Comparison of ENCODE assay signal across 9 mouse cellular contexts in the genomic region with DNA sequence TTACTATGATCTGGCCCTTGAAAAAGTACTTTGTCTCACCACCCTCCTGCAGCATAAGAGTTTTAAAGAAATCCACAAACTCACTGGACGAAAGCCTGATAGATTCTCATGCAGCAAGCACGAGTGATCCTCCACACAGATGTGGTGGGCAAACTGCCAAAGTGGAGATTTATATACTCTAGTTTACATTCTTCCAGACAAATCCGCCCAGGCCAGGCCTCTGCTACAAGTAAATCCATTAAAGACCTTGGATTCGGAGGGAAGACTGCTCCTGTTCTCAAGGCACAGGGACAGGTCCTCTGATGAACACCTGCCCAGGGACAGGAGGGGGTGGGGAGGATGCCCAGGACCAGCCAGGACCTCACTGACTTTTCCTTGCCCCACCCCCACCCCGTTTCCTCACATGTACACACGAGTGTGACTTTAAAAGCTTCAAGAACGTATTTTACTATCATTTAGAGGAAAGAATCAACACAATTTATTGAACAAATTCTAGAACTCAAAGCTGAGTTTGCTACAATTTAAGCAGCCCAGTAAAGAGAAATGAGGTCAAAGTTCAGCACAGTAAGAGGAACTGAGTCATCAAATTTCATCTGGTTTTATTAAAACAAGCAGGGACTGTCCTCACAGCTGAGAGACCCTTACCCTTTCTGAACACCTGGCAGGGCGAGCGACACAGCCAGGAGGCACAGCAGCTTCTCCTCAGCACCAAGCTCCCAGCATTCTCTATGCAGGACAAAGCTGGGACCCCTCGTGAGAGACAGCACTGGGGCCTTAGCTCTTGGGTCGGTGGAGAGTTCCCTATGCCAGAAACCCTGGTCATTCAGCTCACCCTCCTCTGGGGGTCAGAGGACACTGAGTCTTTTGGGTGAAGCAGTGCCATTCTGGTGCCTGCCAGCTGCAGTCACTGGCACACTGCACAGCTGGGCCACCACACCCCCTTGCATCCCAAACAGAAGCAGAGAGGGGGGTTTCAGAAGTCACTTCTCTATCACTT. TPM values are rescaled to one million over a fixed set of nuclear protein-coding genes. Genes with fewer than 3 reads are reported as not detected.
DNase-seq lines count a peak whose midpoint lies in the region; ATAC-seq lines count a peak whose summit lies in the region.
"Had no signal": no experiment of that assay in that cellular context is flagged by ENCODE, and none has a peak within 500 bp of the region (broad histone marks: within the 10 kb centered on the region; RNA-seq: fewer than 3 reads in every experiment).

No protein-coding gene starts in this region.

- intact Hi-C loops in left cerebral cortex, postnatal 14 days (cut with DNase I), result no loop called here

- H3K9ac ChIP-seq in heart, embryonic 13.5 days, result peak overlapping the region; percentile 82
- H3K9ac ChIP-seq in hindbrain, embryonic 15.5 days, result peak overlapping the region; percentile 82

- H3K9me3 ChIP-seq in heart, embryonic 13.5 days, result no peaks in the 10 kb centered on the region
- no peaks in the 10 kb centered on the region for H3K9me3 ChIP-seq in hindbrain, embryonic 15.5 days
- no peaks in the 10 kb centered on the region for H3K9me3 ChIP-seq in megakaryocyte, embryonic 14.5 days
- H3K9me3 ChIP-seq: G1E had no signal

- H3K27ac ChIP-seq in heart, embryonic 13.5 days (replicated peaks), result peak overlapping the region; percentile 93
- peak overlapping the region; percentile 98 for H3K27ac ChIP-seq in hindbrain, embryonic 15.5 days (replicated peaks)

- peaks cover 99% of the 10 kb centered on the region for H3K4me1 ChIP-seq in heart, embryonic 13.5 days
- H3K4me1 ChIP-seq in hindbrain, embryonic 15.5 days (replicated peaks), result peaks cover 76% of the 10 kb centered on the region
- peaks cover 88% of the 10 kb centered on the region for H3K4me1 ChIP-seq in megakaryocyte, embryonic 14.5 days

- ATAC-seq in heart, embryonic 13.5 days (ENCODE audit: extremely low read depth, insufficient number of reproducible peaks, low FRiP score, low TSS enrichment), result no peak
- no peak for ATAC-seq in hindbrain, embryonic 15.5 days (ENCODE audit: low FRiP score, low read depth)

- H3K36me3 ChIP-seq in heart, embryonic 13.5 days, result no peaks in the 10 kb centered on the region
- H3K36me3 ChIP-seq in hindbrain, embryonic 15.5 days, result no peaks in the 10 kb centered on the region
- peaks cover 3% of the 10 kb centered on the region for H3K36me3 ChIP-seq in megakaryocyte, embryonic 14.5 days (replicated peaks; ENCODE audit: low read length)
- H3K36me3 ChIP-seq: G1E had no signal

- WGBS in heart, embryonic 13.5 days, result 43% methylated on average over 11 of the region's 11 CpGs
- 35% methylated on average over 11 of the region's 11 CpGs for WGBS in hindbrain, embryonic 15.5 days

- peak overlapping the region; percentile 83 for H3K4me2 ChIP-seq in heart, embryonic 13.5 days
- peak overlapping the region; percentile 76 for H3K4me2 ChIP-seq in hindbrain, embryonic 15.5 days

- H3K27me3 ChIP-seq in heart, embryonic 13.5 days (replicated peaks), result no peaks in the 10 kb centered on the region
- no peaks in the 10 kb centered on the region for H3K27me3 ChIP-seq in hindbrain, embryonic 15.5 days
- peaks cover 8% of the 10 kb centered on the region for H3K27me3 ChIP-seq in megakaryocyte, embryonic 14.5 days (replicated peaks)

- H3K4me3 ChIP-seq in heart, embryonic 13.5 days, result peak overlapping the region; percentile 57
- H3K4me3 ChIP-seq in hindbrain, embryonic 15.5 days, result peak overlapping the region; percentile 51
- peak overlapping the region; percentile 35 for H3K4me3 ChIP-seq in megakaryocyte, embryonic 14.5 days (replicated peaks)

- no peak for DNase-seq in heart, adult 8-10 months (ENCODE audit: low spot score)
- peak; percentile 66 for DNase-seq in cerebellum, adult 9-11 months
- DNase-seq in urinary bladder, postnatal 25 days (ENCODE audit: low spot score), result no peak
- DNase-seq in left cerebral cortex, postnatal 14 days (ENCODE audit: low spot score in 2 of 2), result no peak
- no peak for DNase-seq in natural killer cell, adult 2 months (ENCODE audit: low spot score in 2 of 2)

RNA-seq across cellular contexts. Expression of a gene that starts 47.3 kb away (rescaled TPM):
- 14.9 and 15.9 TPM in 2 replicates for polyA plus RNA-seq in heart, embryonic 13.5 days (2015; fragmentation: Nextera tagmentation; extraction: Ambion mirVana)
- total RNA-seq in heart, adult 8-10 months (2022), result 10 to 100 TPM; 34.5 to 56.9 (median 50.9) TPM
- polyA plus RNA-seq in hindbrain, embryonic 15.5 days (2015; fragmentation: Nextera tagmentation; extraction: Ambion mirVana), result 24.9 and 25.8 TPM in 2 replicates
- 4.4 and 9.3 TPM in 2 replicates for polyA plus RNA-seq in megakaryocyte, embryonic 14.5 days (2012; ENCODE audit: insufficient read depth, low replicate concordance)
- total RNA-seq in left cerebral cortex, postnatal 14 days (2021), result 10 to 100 TPM; 62.5 to 71.8 TPM
